Mouse (Mus musculus) heart, postnatal 0 days (tissue): ENCODE measurements around the gene Bbip1. TPM values are rescaled to one million over a fixed set of nuclear protein-coding genes. Genes with fewer than 3 reads are reported as not detected.
"Not testable (repeated sequence)": the region's sequence is repeated elsewhere in the genome, so short reads cannot be mapped to it uniquely, and the experiment has no call there.

Experiments
- ATAC-seq: fragments of 200-750 bp; cut with Nextera tagmentation; 2 replicates; pipeline ENCODE4 v1.8.0; 2017; ENCODE audit warnings: low read depth, moderate number of reproducible peaks, moderate library complexity; ENCODE audit not compliant: insufficient read depth
- DNase-seq: peaks from one replicate; pipeline ENCODE4 v3.0.0-alpha.2; 2016; ENCODE audit warnings: low spot score
- H3K27ac ChIP-seq: fragments of 300-500 bp; sonication (generic); 2 replicates; pipeline ENCODE4 v1.5.1; 2014; ENCODE audit warnings: low read depth, mild to moderate bottlenecking
- H3K27me3 ChIP-seq: fragments of 300-500 bp; sonication (generic); 2 replicates; pipeline ENCODE4 v1.6.1; 2014; ENCODE audit warnings: low read length, mixed read lengths; ENCODE audit not compliant: control insufficient read depth, insufficient read depth
- H3K36me3 ChIP-seq: fragments of 300-500 bp; sonication (generic); replicated peaks from 2 replicates; pipeline ENCODE4 v1.6.1; 2014; ENCODE audit warnings: low read length, mixed read lengths; ENCODE audit not compliant: control insufficient read depth, insufficient read depth
- H3K4me1 ChIP-seq: fragments of 300-500 bp; sonication (generic); 2 replicates; pipeline ENCODE4 v1.6.1; 2014; ENCODE audit warnings: antibody characterized with exemption; ENCODE audit not compliant: control insufficient read depth, insufficient read depth
- H3K4me2 ChIP-seq: fragments of 300-500 bp; sonication (generic); 2 replicates; pipeline ENCODE4 v1.6.1; 2014; ENCODE audit warnings: low read depth, mild to moderate bottlenecking, low read length, moderate library complexity
- H3K4me3 ChIP-seq: fragments of 300-500 bp; sonication (generic); 2 replicates; pipeline ENCODE4 v1.5.1; 2014; ENCODE audit warnings: low read depth, low read length
- H3K9ac ChIP-seq: fragments of 300-500 bp; sonication (generic); replicated peaks from 2 replicates; pipeline ENCODE4 v1.6.1; 2014; ENCODE audit warnings: low read depth, low read length, mixed read lengths
- H3K9me3 ChIP-seq: fragments of 300-500 bp; sonication (generic); replicated peaks from 2 replicates; pipeline ENCODE4 v1.6.1; 2016; ENCODE audit warnings: low read length; ENCODE audit not compliant: control insufficient read depth
- CTCF ChIP-seq: IDR thresholded peaks from 2 replicates; pipeline ENCODE4 v1.5.1; 2016; ENCODE audit warnings: antibody characterized with exemption, control low read depth, low read depth
- EP300 ChIP-seq: IDR thresholded peaks from 2 replicates; pipeline ENCODE4 v1.6.1; 2016; ENCODE audit warnings: antibody characterized with exemption, low read depth
- WGBS: fragments of 180-500 bp; shearing (Covaris S2); extraction: QIAGEN DNeasy Blood & Tissue Kit; methylation state at CpG from one replicate; pipeline ENCODE4 v1.1.7; 2014; 5-methylcytosine and 5-hydroxymethylcytosine counted together
- polyA plus RNA-seq: library from polyadenylated mRNA; unstranded; fragments of >200 nt; fragmentation: Nextera tagmentation; extraction: Ambion mirVana; gene quantifications from 2 replicates; pipeline ENCODE4 v1.2.1, GENCODE M21; 2015
- total RNA-seq: library from RNA; depleted of rRNA; stranded (reverse); fragments of >200 nt; gene quantifications from 2 replicates; pipeline ENCODE4 v1.2.3, GENCODE M21; 2014; ENCODE audit warnings: low replicate concordance

Bbip1 gene
- total and polyA plus RNA-seq, 2 experiments from 2014 or later: 32.1 to 74.2 TPM

DNA sequence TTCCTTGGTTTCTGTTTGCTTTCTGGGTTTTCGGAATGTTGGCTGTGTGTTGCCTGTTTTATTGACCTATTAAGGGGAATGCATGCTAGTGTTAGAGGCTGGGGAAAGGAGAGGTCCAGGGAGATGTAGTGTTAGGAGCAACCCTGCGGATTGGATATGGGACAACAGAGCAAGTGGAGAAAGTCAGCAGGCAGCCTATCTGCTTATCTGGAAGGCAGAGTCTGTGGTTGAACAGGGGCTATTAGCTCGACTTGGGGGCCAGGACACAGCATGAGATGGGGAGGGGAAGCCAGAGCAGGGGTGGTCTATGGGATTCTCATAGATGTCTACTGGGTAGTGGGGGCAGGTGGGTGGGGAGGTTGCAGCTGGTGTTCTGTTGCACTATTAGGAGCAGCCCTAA, 37.6 kb upstream of the Bbip1 start:
- Histone ChIP-seq H3K4me2 (no peak overlapping the region), H3K4me1 (no peaks in the 10 kb centered on the region), H3K9me3 (no peaks in the 10 kb centered on the region), H3K9ac (no peak overlapping the region), H3K4me3 (no peak overlapping the region), H3K27me3 (no peaks in the 10 kb centered on the region), H3K36me3 (no peaks in the 10 kb centered on the region), H3K27ac (no peak overlapping the region)
- 47% methylated on average over 3 of the region's 3 CpGs for WGBS
- no peak for DNase-seq
- TF ChIP-seq CTCF: no peak
- no peak for TF ChIP-seq EP300
- ATAC-seq: no peak

DNA sequence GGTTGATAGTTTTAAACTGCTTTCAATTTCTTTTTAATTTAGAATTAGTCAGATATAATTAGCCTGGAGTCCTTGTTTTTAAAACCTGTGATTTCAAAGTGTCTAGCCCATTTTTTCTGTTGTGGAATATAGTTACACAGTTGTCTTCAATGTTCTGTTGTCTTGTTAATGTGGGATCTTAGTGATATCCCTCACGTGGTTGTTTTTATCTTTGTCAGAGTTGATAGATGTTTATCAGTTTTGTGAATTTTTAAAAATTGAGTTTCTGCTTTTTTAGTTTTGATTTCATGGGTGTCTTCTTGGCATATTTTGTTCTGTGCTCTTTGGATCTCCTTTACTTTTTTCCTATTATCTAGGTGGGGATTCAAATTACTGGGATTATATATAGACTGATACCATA, 29.2 kb upstream of the Bbip1 start:
- Histone ChIP-seq H3K27me3 (no peaks in the 10 kb centered on the region), H3K4me3 (no peak overlapping the region), H3K27ac (no peak overlapping the region), H3K4me2 (no peak overlapping the region), H3K4me1 (no peaks in the 10 kb centered on the region), H3K36me3 (no peaks in the 10 kb centered on the region), H3K9ac (no peak overlapping the region), H3K9me3 (no peaks in the 10 kb centered on the region)
- WGBS: 52% methylated on average over 1 of the region's 1 CpGs
- DNase-seq (no peak), ATAC-seq (no peak)
- TF ChIP-seq CTCF: no peak
- TF ChIP-seq EP300: no peak

DNA sequence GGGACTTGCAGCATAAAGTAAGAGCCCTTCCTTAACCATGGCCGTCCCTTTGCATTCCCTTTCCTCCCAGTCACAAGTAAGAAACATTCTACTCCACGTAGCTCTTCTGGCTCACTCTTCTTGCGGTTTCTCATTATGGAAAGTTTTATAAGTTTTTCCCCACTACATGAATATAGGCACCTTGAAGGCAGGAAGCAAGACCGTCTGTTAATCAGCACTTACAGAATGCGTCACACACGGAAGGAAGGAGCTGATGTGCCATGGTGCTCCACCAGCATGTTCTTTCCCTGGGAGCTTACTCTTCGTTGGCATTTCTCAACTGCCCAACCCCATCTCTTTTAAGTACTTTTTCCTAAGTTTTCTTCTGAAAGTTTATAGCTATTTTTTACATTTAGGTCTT, 27.5 kb upstream of the Bbip1 start:
- 55% methylated on average over 7 of the region's 7 CpGs for WGBS
- TF ChIP-seq EP300: no peak
- Histone ChIP-seq H3K27ac (0 out of 2 replicates have a peak overlapping the region, but pooled peaks have one; percentile 5), H3K4me1 (no peaks in the 10 kb centered on the region), H3K4me2 (no peak overlapping the region; the same call in 1 of the 2 replicates), H3K9me3 (no peaks in the 10 kb centered on the region), H3K9ac (no peak overlapping the region), H3K4me3 (no peak overlapping the region), H3K36me3 (no peaks in the 10 kb centered on the region), H3K27me3 (no peaks in the 10 kb centered on the region)
- DNase-seq: no peak
- ATAC-seq: no peak

DNA sequence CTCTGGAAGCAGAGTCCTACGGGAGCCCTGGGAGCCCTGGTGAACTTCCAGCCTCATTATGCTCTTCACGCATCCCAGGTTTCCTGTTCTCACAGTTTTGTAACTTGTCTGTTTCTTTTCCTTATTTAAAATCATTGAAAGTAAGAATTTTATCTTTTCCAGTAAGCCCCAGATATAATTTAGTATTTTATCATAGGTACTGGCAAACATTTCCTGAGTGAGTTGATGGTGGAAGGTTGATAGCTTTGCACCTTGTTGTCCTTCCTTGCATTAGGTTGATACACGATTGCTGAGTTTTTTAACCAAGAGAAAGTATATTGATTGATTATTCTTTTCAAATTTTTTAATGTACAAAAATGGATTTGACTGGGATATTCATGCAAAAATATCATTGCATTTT, 24.8 kb upstream of the Bbip1 start:
- Histone ChIP-seq H3K27ac (no peak overlapping the region), H3K9me3 (no peaks in the 10 kb centered on the region), H3K9ac (no peak overlapping the region), H3K27me3 (no peaks in the 10 kb centered on the region), H3K4me1 (no peaks in the 10 kb centered on the region), H3K4me2 (no peak overlapping the region), H3K4me3 (no peak overlapping the region), H3K36me3 (no peaks in the 10 kb centered on the region)
- DNase-seq (no peak), ATAC-seq (no peak)
- TF ChIP-seq EP300 (no peak), CTCF (no peak)
- WGBS: 83% methylated on average over 3 of the region's 3 CpGs

DNA sequence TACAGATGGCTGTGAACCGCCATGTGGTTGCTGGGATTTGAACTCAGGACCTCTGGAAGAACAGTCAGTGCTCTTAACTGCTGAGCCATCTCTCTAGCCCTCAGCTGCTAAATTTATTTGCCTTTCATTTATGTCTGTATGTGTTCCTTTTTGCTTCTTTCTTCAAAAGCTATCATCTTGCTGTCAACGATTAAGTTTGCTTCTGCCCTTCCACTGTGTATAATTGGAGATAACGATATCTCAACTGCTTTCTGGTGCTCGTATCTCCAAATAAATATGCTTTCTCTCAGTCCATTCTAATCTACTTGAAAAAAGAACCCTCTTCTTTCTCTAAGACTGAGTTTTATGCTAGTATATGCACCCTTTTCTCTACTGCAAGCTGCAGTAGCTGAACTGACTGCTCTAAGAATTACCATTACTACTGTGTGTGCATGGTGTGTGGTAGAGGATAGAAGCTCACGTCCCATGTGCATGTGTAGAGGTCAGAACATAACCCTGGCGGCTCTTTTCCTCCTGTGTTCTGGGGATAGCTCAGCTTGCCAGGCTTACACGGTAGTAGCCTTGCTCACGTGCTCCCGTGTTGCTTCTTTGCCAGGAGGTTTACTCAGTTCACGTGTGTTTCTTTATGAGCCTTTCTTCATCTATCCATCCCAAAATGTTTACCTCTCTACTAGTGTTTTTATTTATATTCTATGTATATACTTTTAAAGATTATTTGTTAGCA, 20.6 kb upstream of the Bbip1 start:
- H3K9me3 ChIP-seq: no peaks in the 10 kb centered on the region
- no peak overlapping the region for H3K9ac ChIP-seq
- no peaks in the 10 kb centered on the region for H3K4me1 ChIP-seq
- H3K36me3 ChIP-seq: no peaks in the 10 kb centered on the region
- ATAC-seq: no peak
- no peaks in the 10 kb centered on the region for H3K27me3 ChIP-seq
- H3K4me3 ChIP-seq: no peak overlapping the region
- H3K27ac ChIP-seq: no peak overlapping the region
- H3K4me2 ChIP-seq: no peak overlapping the region
- DNase-seq: no peak
- TF ChIP-seq CTCF (no peak), EP300 (no peak)
- 73% methylated on average over 10 of the region's 10 CpGs for WGBS

DNA sequence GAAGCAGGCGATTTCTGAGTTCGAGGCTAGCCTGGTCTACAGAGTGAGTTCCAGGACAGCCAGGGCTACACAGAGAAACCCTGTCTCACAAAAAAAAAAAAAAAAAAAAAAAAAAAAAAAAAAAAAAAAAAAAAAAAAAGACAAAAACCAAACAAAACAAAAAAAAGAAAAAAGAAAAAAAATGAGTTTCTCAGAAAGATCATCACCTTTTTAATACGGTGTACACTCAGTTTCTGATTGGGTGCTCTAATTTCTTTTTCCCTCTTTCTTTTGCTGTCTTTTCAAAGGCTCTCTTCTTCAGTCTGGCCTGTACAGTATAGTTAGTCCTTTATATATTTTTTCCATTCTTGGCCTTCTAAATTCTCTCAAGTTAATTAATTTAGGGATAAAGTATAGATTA, 19.9 kb upstream of the Bbip1 start:
- DNase-seq, H3K9me3 ChIP-seq, H3K4me3 ChIP-seq, H3K27me3 ChIP-seq, ATAC-seq, H3K9ac ChIP-seq, H3K4me2 ChIP-seq, H3K4me1 ChIP-seq, H3K27ac ChIP-seq, H3K36me3 ChIP-seq: not testable (repeated sequence)
- 96% methylated on average over 3 of the region's 3 CpGs for WGBS
